Mouse (Mus musculus) limb, embryonic 14.5 days (tissue): ENCODE measurements around the gene Kif19a. TPM values are rescaled to one million over a fixed set of nuclear protein-coding genes. Genes with fewer than 3 reads are reported as not detected.
A peak's percentile ranks its signal among the peaks of the same experiment; 100 is the strongest.

Experiments used
- ATAC-seq: fragments of 200-750 bp; cut with Nextera tagmentation; 2 replicates; pipeline ENCODE4 v1.8.0; 2017; ENCODE audit warnings: low read depth, moderate number of reproducible peaks, moderate TSS enrichment; ENCODE audit not compliant: low FRiP score
- DNase-seq: peaks from one replicate; pipeline ENCODE4 v3.0.0-alpha.2; 2015; ENCODE audit warnings: low spot score
- H3K27ac ChIP-seq: fragments of 300-500 bp; sonication (generic); replicated peaks from 2 replicates; pipeline ENCODE4 v1.5.1; 2014; ENCODE audit warnings: low read depth, mild to moderate bottlenecking, low read length, moderate library complexity, mixed read lengths
- H3K27me3 ChIP-seq: fragments of 300-500 bp; sonication (generic); 2 replicates; pipeline ENCODE4 v1.6.1; 2014; ENCODE audit warnings: low read length, mixed read lengths; ENCODE audit not compliant: control insufficient read depth, insufficient read depth
- H3K36me3 ChIP-seq: fragments of 300-500 bp; sonication (generic); 2 replicates; pipeline ENCODE4 v1.6.1; 2014; ENCODE audit warnings: mild to moderate bottlenecking, low read length, moderate library complexity, mixed read lengths; ENCODE audit not compliant: control insufficient read depth, insufficient read depth
- H3K4me1 ChIP-seq: fragments of 300-500 bp; sonication (generic); 2 replicates; pipeline ENCODE4 v1.6.1; 2014; ENCODE audit warnings: antibody characterized with exemption, low read length, mixed read lengths; ENCODE audit not compliant: control insufficient read depth, insufficient read depth
- H3K4me2 ChIP-seq: fragments of 300-500 bp; sonication (generic); replicated peaks from 2 replicates; pipeline ENCODE4 v1.6.1; 2014; ENCODE audit warnings: low read depth, mild to moderate bottlenecking, low read length, moderate library complexity; ENCODE audit not compliant: severe bottlenecking
- H3K4me3 ChIP-seq: fragments of 300-500 bp; sonication (generic); replicated peaks from 2 replicates; pipeline ENCODE4 v1.5.1; 2014; ENCODE audit warnings: low read length
- H3K9ac ChIP-seq: fragments of 300-500 bp; sonication (generic); 2 replicates; pipeline ENCODE4 v1.6.1; 2014; ENCODE audit warnings: mild to moderate bottlenecking, low read depth, low read length, moderate library complexity; ENCODE audit not compliant: severe bottlenecking
- H3K9me3 ChIP-seq: fragments of 300-500 bp; sonication (generic); 2 replicates; pipeline ENCODE4 v1.6.1; 2016; ENCODE audit warnings: low read length; ENCODE audit not compliant: control insufficient read depth
- POLR2A ChIP-seq: fragments of 200-500 bp; IDR thresholded peaks from 2 replicates; pipeline ENCODE4 v1.8.0; 2012; ENCODE audit warnings: inconsistent platforms, mild to moderate bottlenecking, moderate library complexity, borderline replicate concordance; ENCODE audit not compliant: insufficient read depth, insufficient read length; ENCODE audit errors: extremely low read depth
- WGBS: fragments of 180-500 bp; shearing (Covaris S2); extraction: QIAGEN DNeasy Blood & Tissue Kit; methylation state at CpG from one replicate; pipeline ENCODE4 v1.1.7; 2014; 5-methylcytosine and 5-hydroxymethylcytosine counted together
- polyA plus RNA-seq, 2 experiments: library from polyadenylated mRNA; depleted of rRNA in 1 of 2; stranded (reverse) in 1 of 2; unstranded in 1 of 2; fragments of >200 nt; fragmentation: Nextera tagmentation in 1 of 2; extraction: Ambion mirVana in 1 of 2; gene quantifications; 2 replicates each; pipeline versions ENCODE4 v1.2.1 to v1.2.3; 2012 to 2014

The Kif19a gene
- polyA plus RNA-seq, 2 experiments, result 0.39 to 0.93 TPM

DNA sequence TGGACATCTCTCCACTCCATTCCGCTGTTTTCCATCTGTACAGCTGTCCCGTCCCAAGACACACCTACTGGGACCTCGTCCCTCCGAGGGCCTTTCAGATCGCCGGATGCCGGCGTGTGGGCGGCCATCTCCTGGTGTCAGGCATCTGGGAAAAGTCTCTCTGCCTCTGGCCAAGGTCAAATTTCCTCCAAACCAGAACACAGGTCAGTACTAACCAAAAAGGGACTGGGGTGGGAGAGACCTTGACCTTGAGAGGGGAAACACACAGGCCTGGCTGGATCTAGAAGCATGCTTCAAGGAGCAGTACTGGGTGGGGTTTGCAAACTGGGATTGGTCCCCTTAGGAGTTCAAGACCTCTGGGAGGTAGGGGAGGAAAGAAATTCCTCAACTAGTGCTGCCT, 24.5 kb downstream of the Kif19a start:
- no peaks in the 10 kb centered on the region for H3K9me3 ChIP-seq
- TF ChIP-seq POLR2A, result no peak
- H3K4me1 ChIP-seq, result peaks cover 4% of the 10 kb centered on the region; the same call in 1 of the 2 replicates
- no peak overlapping the region for H3K27ac ChIP-seq
- no peak overlapping the region for H3K9ac ChIP-seq
- H3K36me3 ChIP-seq, result no peaks in the 10 kb centered on the region
- DNase-seq, result no peak
- H3K27me3 ChIP-seq, result peaks cover 93% of the 10 kb centered on the region
- WGBS, result 59% methylated on average over 9 of the region's 9 CpGs
- H3K4me2 ChIP-seq, result no peak overlapping the region
- no peak for ATAC-seq
- no peak overlapping the region for H3K4me3 ChIP-seq

- Histone ChIP-seq H3K9ac (no peak overlapping the region), H3K9me3 (no peaks in the 10 kb centered on the region), H3K4me1 (peaks cover 7% of the 10 kb centered on the region; the same call in 1 of the 2 replicates), H3K36me3 (no peaks in the 10 kb centered on the region), H3K27me3 (peaks cover 88% of the 10 kb centered on the region), H3K4me3 (no peak overlapping the region), H3K27ac (no peak overlapping the region), H3K4me2 (no peak overlapping the region)
- no peak for TF ChIP-seq POLR2A
- DNase-seq, result no peak
- no peak for ATAC-seq
- 55% methylated on average over 12 of the region's 12 CpGs for WGBS
Observed at GRCm38 (mm10) chr11:114790171-114790570, 25.0 kb downstream of the Kif19a start.

- H3K4me1 ChIP-seq, result peaks cover 7% of the 10 kb centered on the region; the same call in 1 of the 2 replicates
- no peak overlapping the region for H3K9ac ChIP-seq
- 25% methylated on average over 4 of the region's 4 CpGs for WGBS
- H3K36me3 ChIP-seq, result no peaks in the 10 kb centered on the region
- H3K4me2 ChIP-seq, result no peak overlapping the region
- TF ChIP-seq POLR2A, result no peak
- no peaks in the 10 kb centered on the region for H3K9me3 ChIP-seq
- ATAC-seq (no peak), DNase-seq (no peak)
- H3K27ac ChIP-seq, result no peak overlapping the region
- no peak overlapping the region for H3K4me3 ChIP-seq
- H3K27me3 ChIP-seq, result peaks cover 81% of the 10 kb centered on the region
Observed at GRCm38 (mm10) chr11:114790841-114791240, 25.7 kb downstream of the Kif19a start.

- Histone ChIP-seq H3K27me3 (peaks cover 75% of the 10 kb centered on the region), H3K36me3 (no peaks in the 10 kb centered on the region), H3K9ac (0 out of 2 replicates have a peak overlapping the region, but pooled peaks have one; percentile 16), H3K27ac (no peak overlapping the region), H3K4me1 (peaks cover 7% of the 10 kb centered on the region; the same call in 1 of the 2 replicates), H3K4me2 (peak overlapping the region; percentile 87), H3K4me3 (peak overlapping the region; percentile 45), H3K9me3 (no peaks in the 10 kb centered on the region)
- ATAC-seq (no peak), DNase-seq (no peak)
- TF ChIP-seq POLR2A, result no peak
- 3% methylated on average over 49 of the region's 50 CpGs for WGBS
Observed at GRCm38 (mm10) chr11:114791351-114791889, 26.2 kb downstream of the Kif19a start.

DNA sequence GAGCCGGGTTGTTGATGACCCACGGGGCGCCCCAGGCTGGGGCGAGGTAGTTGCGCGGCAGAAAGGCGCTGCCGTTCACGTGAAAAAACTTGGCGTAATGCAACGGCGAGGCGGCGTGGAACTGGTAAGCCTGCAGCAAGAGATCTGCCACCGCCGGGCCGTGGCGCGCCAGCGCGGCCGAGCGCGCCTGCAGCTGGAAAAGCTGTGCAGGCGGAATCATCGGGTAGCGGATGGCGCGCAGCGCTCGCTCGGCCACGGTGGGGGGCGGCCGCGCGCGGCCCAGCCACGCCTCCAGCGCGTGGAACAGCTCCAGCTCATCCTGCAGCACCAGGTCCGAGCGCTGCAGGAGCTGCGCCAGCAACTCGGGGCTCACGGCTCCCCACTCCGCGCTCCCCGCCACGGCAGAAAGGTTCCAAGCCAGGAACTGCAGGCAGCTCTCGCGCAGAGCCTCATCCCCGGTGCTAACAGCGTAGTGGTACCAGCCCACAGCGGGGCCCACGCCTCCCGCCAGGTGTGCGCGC, 26.8 kb downstream of the Kif19a start:
- WGBS, result 1% methylated on average over 29 of the region's 59 CpGs
- Histone ChIP-seq H3K27ac (no peak overlapping the region), H3K4me1 (peaks cover 7% of the 10 kb centered on the region; the same call in 1 of the 2 replicates), H3K27me3 (peaks cover 70% of the 10 kb centered on the region), H3K9ac (0 out of 2 replicates have a peak overlapping the region, but pooled peaks have one; percentile 16), H3K36me3 (no peaks in the 10 kb centered on the region), H3K9me3 (no peaks in the 10 kb centered on the region), H3K4me3 (peak overlapping the region; percentile 45), H3K4me2 (peak overlapping the region; percentile 87)
- DNase-seq (peak; percentile 40), ATAC-seq (no peak)
- no peak for TF ChIP-seq POLR2A
